In the genomic region with DNA sequence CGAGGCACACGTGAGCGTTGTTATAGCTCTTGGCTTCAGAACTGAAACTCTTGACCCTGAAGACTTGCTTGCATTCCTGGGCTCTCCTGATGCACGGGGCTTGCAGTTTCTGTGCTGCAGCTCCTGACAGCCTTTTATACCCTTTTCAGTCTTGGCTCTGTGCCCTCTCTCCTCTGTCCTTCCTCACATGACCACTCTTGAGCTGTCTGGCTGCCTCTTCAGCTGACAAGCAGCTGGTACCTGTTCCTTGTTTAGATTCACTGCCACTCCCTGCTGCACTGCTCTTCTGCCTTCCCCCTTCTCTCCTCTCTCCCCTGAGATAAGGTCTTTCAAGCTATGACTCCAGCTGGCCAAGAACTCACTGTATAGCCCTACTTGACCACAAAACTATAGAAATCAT, we compare ENCODE assay signal across 18 mouse cellular contexts. TPM values are rescaled to one million over a fixed set of nuclear protein-coding genes. Genes with fewer than 3 reads are reported as not detected.
DNase-seq lines count a peak whose midpoint lies in the region; ATAC-seq and TF ChIP-seq lines count a peak whose summit lies in the region.
"Had no signal": no experiment of that assay in that cellular context is flagged by ENCODE, and none has a peak within 500 bp of the region (broad histone marks: within the 10 kb centered on the region; RNA-seq: fewer than 3 reads in every experiment).

No protein-coding gene starts in this region.

- H3K9me3 ChIP-seq in heart, embryonic 12.5 days (replicated peaks), result no peaks in the 10 kb centered on the region
- H3K9me3 ChIP-seq in heart, embryonic 11.5 days (replicated peaks; ENCODE audit: control insufficient read depth, low read length), result no peaks in the 10 kb centered on the region
- no peaks in the 10 kb centered on the region for H3K9me3 ChIP-seq in heart, embryonic 16.5 days (replicated peaks; ENCODE audit: control insufficient read depth, low read length)
- H3K9me3 ChIP-seq in heart, embryonic 10.5 days, result no peaks in the 10 kb centered on the region
- no peaks in the 10 kb centered on the region for H3K9me3 ChIP-seq in lung, postnatal 0 days (ENCODE audit: low read length)
- H3K9me3 ChIP-seq: forebrain, embryonic 13.5 days; hindbrain, embryonic 13.5 days had no signal

- 55% methylated on average over 4 of the region's 4 CpGs for WGBS in heart, embryonic 12.5 days
- 74% methylated on average over 4 of the region's 4 CpGs for WGBS in heart, embryonic 11.5 days (ENCODE audit: insufficient replicate concordance)
- WGBS in heart, embryonic 16.5 days, result 40% methylated on average over 4 of the region's 4 CpGs
- 77% methylated on average over 4 of the region's 4 CpGs for WGBS in heart, embryonic 10.5 days
- 49% methylated on average over 4 of the region's 4 CpGs for WGBS in lung, postnatal 0 days

- no peak overlapping the region for H3K27ac ChIP-seq in heart, embryonic 12.5 days (ENCODE audit: poor library complexity, severe bottlenecking)
- H3K27ac ChIP-seq in heart, embryonic 11.5 days (ENCODE audit: low read depth, low read length), result no peak overlapping the region
- H3K27ac ChIP-seq in heart, embryonic 16.5 days (ENCODE audit: low read length), result peak overlapping the region; percentile 39; the same call in 1 of the 2 replicates
- no peak overlapping the region for H3K27ac ChIP-seq in heart, embryonic 10.5 days
- H3K27ac ChIP-seq in lung, postnatal 0 days (ENCODE audit: low read length), result 0 out of 2 replicates have a peak overlapping the region, but pooled peaks have one; percentile 33
- H3K27ac ChIP-seq: embryonic facial prominence, embryonic 10.5 days; forebrain, embryonic 13.5 days; hindbrain, embryonic 13.5 days; hindbrain, postnatal 0 days had no signal

- TF ChIP-seq CTCF in lung, postnatal 0 days (IDR thresholded peaks at IDR 0.05), result no peak

- ATAC-seq in heart, embryonic 12.5 days (ENCODE audit: insufficient number of reproducible peaks, low FRiP score), result no peak
- no peak for ATAC-seq in heart, embryonic 11.5 days (replicated peaks; ENCODE audit: insufficient number of reproducible peaks, low FRiP score, low TSS enrichment)
- no peak for ATAC-seq in heart, embryonic 16.5 days (replicated peaks; ENCODE audit: extremely low read depth, insufficient read depth, low FRiP score)
- ATAC-seq in lung, postnatal 0 days, result no peak
- no peak for ATAC-seq in activated CD4-positive, CD25-positive, alpha-beta regulatory T cell, adult 4 months
- ATAC-seq: forebrain, embryonic 13.5 days; forebrain, postnatal 0 days; hindbrain, postnatal 0 days had no signal

- H3K4me3 ChIP-seq in heart, embryonic 12.5 days, result no peak overlapping the region
- no peak overlapping the region for H3K4me3 ChIP-seq in heart, embryonic 11.5 days (ENCODE audit: low read depth, low read length)
- no peak overlapping the region for H3K4me3 ChIP-seq in heart, embryonic 16.5 days (ENCODE audit: low read length)
- no peak overlapping the region for H3K4me3 ChIP-seq in heart, embryonic 10.5 days
- no peak overlapping the region for H3K4me3 ChIP-seq in lung, postnatal 0 days (ENCODE audit: low read depth, low read length)
- H3K4me3 ChIP-seq: embryonic facial prominence, embryonic 10.5 days; forebrain, embryonic 13.5 days; hindbrain, embryonic 13.5 days had no signal

- H3K36me3 ChIP-seq in heart, embryonic 12.5 days, result no peaks in the 10 kb centered on the region
- no peaks in the 10 kb centered on the region for H3K36me3 ChIP-seq in heart, embryonic 11.5 days (ENCODE audit: control insufficient read depth, insufficient read depth, low read length)
- no peaks in the 10 kb centered on the region for H3K36me3 ChIP-seq in heart, embryonic 16.5 days (ENCODE audit: control insufficient read depth, insufficient read depth)
- H3K36me3 ChIP-seq in heart, embryonic 10.5 days, result no peaks in the 10 kb centered on the region
- H3K36me3 ChIP-seq in lung, postnatal 0 days (ENCODE audit: insufficient read depth, low read length), result no peaks in the 10 kb centered on the region
- H3K36me3 ChIP-seq: hindbrain, embryonic 13.5 days had no signal

- H3K4me1 ChIP-seq in heart, embryonic 12.5 days (replicated peaks), result peaks cover 14% of the 10 kb centered on the region
- no peaks in the 10 kb centered on the region; the same call in 1 of the 2 replicates for H3K4me1 ChIP-seq in heart, embryonic 11.5 days (ENCODE audit: control insufficient read depth, insufficient read depth, low read length)
- peaks cover 18% of the 10 kb centered on the region; the same call in 1 of the 2 replicates for H3K4me1 ChIP-seq in heart, embryonic 16.5 days (ENCODE audit: control insufficient read depth, insufficient read depth, low read length)
- peaks cover 5% of the 10 kb centered on the region; the same call in 1 of the 2 replicates for H3K4me1 ChIP-seq in heart, embryonic 10.5 days
- peaks cover 3% of the 10 kb centered on the region; the same call in 1 of the 2 replicates for H3K4me1 ChIP-seq in lung, postnatal 0 days (ENCODE audit: insufficient read depth, low read depth, low read length)

- no peak overlapping the region for H3K9ac ChIP-seq in heart, embryonic 12.5 days
- H3K9ac ChIP-seq in heart, embryonic 11.5 days (ENCODE audit: low read depth, low read length), result no peak overlapping the region
- H3K9ac ChIP-seq in heart, embryonic 16.5 days (ENCODE audit: low read length), result no peak overlapping the region
- H3K9ac ChIP-seq in lung, postnatal 0 days (replicated peaks; ENCODE audit: low read depth), result no peak overlapping the region
- H3K9ac ChIP-seq: forebrain, embryonic 13.5 days; forebrain, postnatal 0 days; hindbrain, embryonic 13.5 days had no signal

- H3K27me3 ChIP-seq in heart, embryonic 12.5 days (replicated peaks), result no peaks in the 10 kb centered on the region
- H3K27me3 ChIP-seq in heart, embryonic 11.5 days (ENCODE audit: control insufficient read depth, insufficient read depth, low read length), result no peaks in the 10 kb centered on the region
- no peaks in the 10 kb centered on the region for H3K27me3 ChIP-seq in heart, embryonic 16.5 days (ENCODE audit: control insufficient read depth, insufficient read depth, low read length)
- no peaks in the 10 kb centered on the region for H3K27me3 ChIP-seq in heart, embryonic 10.5 days (ENCODE audit: insufficient read depth, poor library complexity, severe bottlenecking)
- no peaks in the 10 kb centered on the region for H3K27me3 ChIP-seq in lung, postnatal 0 days (replicated peaks; ENCODE audit: insufficient read depth, low read length)
- H3K27me3 ChIP-seq: forebrain, embryonic 13.5 days; hindbrain, embryonic 13.5 days had no signal

- TF ChIP-seq EP300 in lung, postnatal 0 days (IDR thresholded peaks at IDR 0.05), result no peak

- no peak for DNase-seq in heart, embryonic 10.5 days (ENCODE audit: low spot score)
- peak; percentile 46 for DNase-seq in lung, postnatal 0 days (ENCODE audit: low spot score)
- no peak for DNase-seq in lung, postnatal 4 days
- DNase-seq: adrenal gland, adult 8-10 months; adrenal gland, postnatal 36 days; cerebellum, adult 2 months; cerebellum, postnatal 10 days; forebrain, postnatal 0 days; gastrocnemius, postnatal 14 days; kidney, adult 11 months had no signal

- H3K4me2 ChIP-seq in heart, embryonic 12.5 days, result peak overlapping the region; percentile 31; the same call in 1 of the 2 replicates
- no peak overlapping the region for H3K4me2 ChIP-seq in heart, embryonic 11.5 days
- H3K4me2 ChIP-seq in heart, embryonic 16.5 days (ENCODE audit: low read depth, low read length), result no peak overlapping the region; the same call in 1 of the 2 replicates
- H3K4me2 ChIP-seq in lung, postnatal 0 days (replicated peaks; ENCODE audit: low read depth, low read length), result no peak overlapping the region
- H3K4me2 ChIP-seq: forebrain, embryonic 13.5 days; hindbrain, embryonic 13.5 days had no signal

RNA-seq across cellular contexts. Expression of a gene that starts 3.2 kb away (rescaled TPM):
- 306 TPM in 2 replicates for polyA plus RNA-seq in heart, embryonic 12.5 days (2016; fragmentation: Nextera tagmentation; extraction: Ambion mirVana)
- 353 and 356 TPM in 2 replicates for polyA plus RNA-seq in heart, embryonic 11.5 days (2014; fragmentation: Nextera tagmentation; extraction: Ambion mirVana)
- polyA plus RNA-seq in heart, embryonic 16.5 days (2015; fragmentation: Nextera tagmentation; extraction: Ambion mirVana), result 327 and 358 TPM in 2 replicates
- polyA plus RNA-seq in heart, embryonic 10.5 days (2016; fragmentation: Nextera tagmentation; extraction: Ambion mirVana), result 303 and 415 TPM in 2 replicates
- polyA plus RNA-seq in lung, postnatal 0 days (2015; fragmentation: Nextera tagmentation; extraction: Ambion mirVana), result 259 and 268 TPM in 2 replicates
- 100 to 1,000 TPM; 207 to 221 TPM for polyA plus RNA-seq in activated CD4-positive, CD25-positive, alpha-beta regulatory T cell, adult 4 months (2017; shearing (Covaris generic))

RNA-seq across cellular contexts. Expression of a gene that starts 28.2 kb away (rescaled TPM):
- polyA plus RNA-seq in heart, embryonic 12.5 days (2016; fragmentation: Nextera tagmentation; extraction: Ambion mirVana), result 29.8 and 32.6 TPM in 2 replicates
- 22.3 and 25.5 TPM in 2 replicates for polyA plus RNA-seq in heart, embryonic 11.5 days (2014; fragmentation: Nextera tagmentation; extraction: Ambion mirVana)
- 22.1 and 24.2 TPM in 2 replicates for polyA plus RNA-seq in heart, embryonic 16.5 days (2015; fragmentation: Nextera tagmentation; extraction: Ambion mirVana)
- 21.0 and 24.4 TPM in 2 replicates for polyA plus RNA-seq in heart, embryonic 10.5 days (2016; fragmentation: Nextera tagmentation; extraction: Ambion mirVana)
- 21.4 and 25.5 TPM in 2 replicates for polyA plus RNA-seq in lung, postnatal 0 days (2015; fragmentation: Nextera tagmentation; extraction: Ambion mirVana)
- polyA plus RNA-seq in activated CD4-positive, CD25-positive, alpha-beta regulatory T cell, adult 4 months (2017; shearing (Covaris generic)), result 10 to 100 TPM; 20.4 to 21.9 TPM

RNA-seq across cellular contexts. Expression of a gene that starts 32.2 kb away (rescaled TPM):
- polyA plus RNA-seq in heart, embryonic 12.5 days (2016; fragmentation: Nextera tagmentation; extraction: Ambion mirVana), result 4,539 and 4,606 TPM in 2 replicates
- 4,475 and 4,598 TPM in 2 replicates for polyA plus RNA-seq in heart, embryonic 11.5 days (2014; fragmentation: Nextera tagmentation; extraction: Ambion mirVana)
- polyA plus RNA-seq in heart, embryonic 16.5 days (2015; fragmentation: Nextera tagmentation; extraction: Ambion mirVana), result 3,856 and 4,038 TPM in 2 replicates
- polyA plus RNA-seq in heart, embryonic 10.5 days (2016; fragmentation: Nextera tagmentation; extraction: Ambion mirVana), result 4,882 and 5,148 TPM in 2 replicates
- 3,011 and 3,180 TPM in 2 replicates for polyA plus RNA-seq in lung, postnatal 0 days (2015; fragmentation: Nextera tagmentation; extraction: Ambion mirVana)
- polyA plus RNA-seq in activated CD4-positive, CD25-positive, alpha-beta regulatory T cell, adult 4 months (2017; shearing (Covaris generic)), result 1,000 to 10,000 TPM; 2,979 to 3,385 TPM

RNA-seq across cellular contexts. Expression of a gene that starts 58.6 kb away (rescaled TPM):
- 7.0 and 7.5 TPM in 2 replicates for polyA plus RNA-seq in heart, embryonic 12.5 days (2016; fragmentation: Nextera tagmentation; extraction: Ambion mirVana)
- 6.8 and 7.9 TPM in 2 replicates for polyA plus RNA-seq in heart, embryonic 11.5 days (2014; fragmentation: Nextera tagmentation; extraction: Ambion mirVana)
- 7.4 and 8.7 TPM in 2 replicates for polyA plus RNA-seq in heart, embryonic 16.5 days (2015; fragmentation: Nextera tagmentation; extraction: Ambion mirVana)
- 8.1 and 10.2 TPM in 2 replicates for polyA plus RNA-seq in heart, embryonic 10.5 days (2016; fragmentation: Nextera tagmentation; extraction: Ambion mirVana)
- 8.6 and 8.7 TPM in 2 replicates for polyA plus RNA-seq in lung, postnatal 0 days (2015; fragmentation: Nextera tagmentation; extraction: Ambion mirVana)
- polyA plus RNA-seq in activated CD4-positive, CD25-positive, alpha-beta regulatory T cell, adult 4 months (2017; shearing (Covaris generic)), result 10 to 100 TPM; 42.3 to 51.7 TPM

Comparison
In these comparisons a context has a peak if more than half of its experiments do, and no peak if none do; other contexts are left out.
1. H3K27ac ChIP-seq: peak in heart, embryonic 16.5 days (single experiment) and lung, postnatal 0 days (single experiment); none in heart, embryonic 12.5 days (single experiment), heart, embryonic 11.5 days (single experiment) and heart, embryonic 10.5 days (single experiment).